Mouse (Mus musculus): ENCODE results near the gene Megf11.

DNA sequence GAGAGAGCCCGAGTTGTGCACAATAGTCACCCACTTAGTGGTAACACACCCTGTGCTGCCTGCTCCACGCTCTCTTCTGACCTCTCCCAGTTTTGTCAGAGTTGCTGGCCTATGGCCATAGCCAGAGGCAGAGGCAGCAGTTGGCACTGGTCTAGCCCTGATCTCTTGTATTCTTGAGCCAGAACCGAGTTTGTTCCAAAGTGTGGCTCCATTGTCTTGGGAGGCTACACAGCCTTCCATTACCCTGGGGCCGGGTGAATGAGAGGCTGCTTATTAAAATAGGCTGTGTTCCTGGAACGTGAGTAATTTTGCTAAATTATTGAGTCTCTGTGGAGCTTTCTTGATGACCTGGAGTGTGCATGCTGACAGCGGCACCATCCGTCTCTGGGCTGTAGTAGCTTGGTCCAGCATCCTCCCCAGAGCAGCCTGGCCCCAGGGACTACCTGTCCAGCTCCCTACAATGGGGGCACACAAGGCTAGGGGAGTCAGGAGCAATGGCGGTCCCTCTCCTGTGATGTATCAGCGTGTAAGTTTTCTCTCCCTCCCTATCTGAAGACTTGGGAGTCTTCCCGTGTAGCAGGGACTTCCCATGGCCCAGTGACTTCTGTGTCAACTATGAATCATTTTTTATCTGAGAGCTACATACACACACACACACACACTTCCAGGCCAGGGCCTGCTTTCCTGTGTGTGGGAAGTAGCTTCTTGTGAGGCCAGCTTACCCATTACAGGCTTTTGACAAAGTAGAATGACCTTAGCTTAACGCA, 121.2 kb downstream of the Megf11 start:
- TF ChIP-seq CTCF (IDR thresholded peaks at IDR 0.05; ENCODE audit: low read depth), result no peak
- peak; percentile 48 for TF ChIP-seq EP300 (IDR thresholded peaks at IDR 0.05; ENCODE audit: low read depth)
